Mouse (Mus musculus) T-helper 1 cell (primary cell): ENCODE data around the gene Tor2a.

ENCODE experiments used
- in situ Hi-C: fragments of 300-600 bp; cut with MboI, MseI; formaldehyde crosslinking; loops from one replicate; pipeline ENCODE4 v1.15.1; 2025; ENCODE audit warnings: high pct_unique_total_duplicates

Gene Tor2a

GRCm38 (mm10) chr2:32757056-32757845 is at the start of gene Tor2a:
Tor2a (plus strand) TSS chr2:32757234.
- in situ Hi-C loops: loop anchor here (5.0 kb wide), 1 partner anchor 45 kb away; the partner anchor contains the start of gene Cdk9

GRCm38 (mm10) chr2:32708643-32709042 is 48.4 kb upstream of the Tor2a start:
- in situ Hi-C loops: no loop called here

- in situ Hi-C loops: loop anchor here (5.0 kb wide), 1 partner anchor 48 kb away; the partner anchor contains the start of gene Tor2a
These were observed 47.4 kb upstream of the Tor2a start for GRCm38 (mm10) chr2:32709521-32710137.

GRCm38 (mm10) chr2:32710425-32710824 is 46.6 kb upstream of the Tor2a start:
- in situ Hi-C loops: loop anchor here (5.0 kb wide), 1 partner anchor 47 kb away; the partner anchor contains the start of gene Tor2a

- in situ Hi-C loops: loop anchor here (5.0 kb wide), 1 partner anchor 46 kb away; the partner anchor contains the start of gene Tor2a
These were observed 45.6 kb upstream of the Tor2a start for GRCm38 (mm10) chr2:32711301-32712056.

GRCm38 (mm10) chr2:32712108-32712551 is 44.9 kb upstream of the Tor2a start:
- in situ Hi-C loops: loop anchor here (5.0 kb wide), 1 partner anchor 45 kb away; the partner anchor contains the start of gene Tor2a

- in situ Hi-C loops: loop anchor here (5.0 kb wide), 1 partner anchor 45 kb away; the partner anchor contains the start of gene Tor2a
These were observed 44.5 kb upstream of the Tor2a start for GRCm38 (mm10) chr2:32712586-32712933.

GRCm38 (mm10) chr2:32712934-32713817 is 43.9 kb upstream of the Tor2a start, which contains the start of gene Cdk9:
Cdk9 (minus strand) TSS chr2:32713076.
- in situ Hi-C loops: loop anchor here (5.0 kb wide), 1 partner anchor 44 kb away; the partner anchor contains the start of gene Tor2a

GRCm38 (mm10) chr2:32714117-32714986 is 42.7 kb upstream of the Tor2a start:
- in situ Hi-C loops: loop anchor here (5.0 kb wide), 1 partner anchor 43 kb away; the partner anchor contains the start of gene Tor2a

- in situ Hi-C loops: loop anchor here (5.0 kb wide), 1 partner anchor 42 kb away; the partner anchor contains the start of gene Tor2a
These were observed 42.0 kb upstream of the Tor2a start for GRCm38 (mm10) chr2:32714987-32715425.

- in situ Hi-C loops: no loop called here
These were observed 38.3 kb upstream of the Tor2a start for GRCm38 (mm10) chr2:32718761-32719160.

- in situ Hi-C loops: no loop called here
These were observed 37.0 kb upstream of the Tor2a start for GRCm38 (mm10) chr2:32720053-32720452.

GRCm38 (mm10) chr2:32720681-32721229 is 36.3 kb upstream of the Tor2a start, which contains the start of gene Sh2d3c:
Sh2d3c (plus strand) TSS chr2:32721055.
- in situ Hi-C loops: no loop called here

- in situ Hi-C loops: no loop called here
These were observed 35.0 kb upstream of the Tor2a start for GRCm38 (mm10) chr2:32722046-32722445.

- in situ Hi-C loops: no loop called here
These were observed 34.5 kb upstream of the Tor2a start for GRCm38 (mm10) chr2:32722581-32722980.

GRCm38 (mm10) chr2:32724149-32724548 is 32.9 kb upstream of the Tor2a start:
- in situ Hi-C loops: no loop called here

- in situ Hi-C loops: no loop called here
These were observed 31.9 kb upstream of the Tor2a start for GRCm38 (mm10) chr2:32724832-32725790.

GRCm38 (mm10) chr2:32727435-32727834 is 29.6 kb upstream of the Tor2a start:
- in situ Hi-C loops: no loop called here
